Mouse (Mus musculus) adrenal gland, postnatal 25 days (tissue): ENCODE measurements around the gene Wfdc3. TPM values are rescaled to one million over a fixed set of nuclear protein-coding genes. Genes with fewer than 3 reads are reported as not detected.
A peak's percentile ranks its signal among the peaks of the same experiment; 100 is the strongest.
"Not testable (repeated sequence)": the region's sequence is repeated elsewhere in the genome, so short reads cannot be mapped to it uniquely, and the experiment has no call there.

Experiments used
- DNase-seq: peaks from one replicate; pipeline ENCODE4 v3.0.0; 2021; ENCODE audit warnings: mixed read lengths
- total RNA-seq: library from RNA; stranded (reverse); gene quantifications from 2 replicates; pipeline ENCODE4 v1.2.3, GENCODE M21; 2021

The Wfdc3 gene
- total RNA-seq, 1 experiment from 2014 or later = 0.39 TPM

DNA sequence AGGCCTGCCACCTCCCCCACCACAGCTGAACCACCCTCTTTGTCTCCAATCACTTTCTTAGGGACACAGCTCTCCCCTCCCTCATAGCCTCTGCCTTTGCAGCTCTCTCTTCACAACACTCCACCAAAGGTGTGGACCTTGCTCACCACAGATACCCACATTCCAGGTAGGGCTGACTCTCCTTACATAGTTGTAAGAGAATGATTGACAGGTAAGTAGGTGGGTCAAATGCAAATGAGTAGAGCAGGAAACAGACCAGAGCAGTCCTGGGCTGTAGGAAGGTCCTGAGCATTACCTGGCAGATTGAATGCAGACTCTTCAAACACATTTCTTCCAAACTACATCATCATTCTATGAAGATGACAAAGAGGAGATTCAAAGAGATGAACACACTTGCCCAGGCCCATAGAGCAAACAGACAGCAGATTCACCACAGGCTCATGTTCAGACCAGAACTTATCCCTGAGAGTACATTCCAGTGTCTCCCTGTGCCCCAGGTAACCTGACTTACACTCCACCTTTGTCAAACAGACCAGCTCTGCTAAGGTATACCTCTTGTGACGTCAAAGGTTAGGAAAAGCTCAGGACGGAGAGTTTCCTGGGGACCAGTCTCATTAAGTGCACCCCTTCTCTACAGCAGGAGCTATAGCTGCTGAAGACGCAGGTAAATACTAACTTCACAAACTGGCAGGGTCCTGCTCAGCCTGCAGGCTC lies 8.2 kb downstream of the Wfdc3 start:
- no peak for DNase-seq

DNA sequence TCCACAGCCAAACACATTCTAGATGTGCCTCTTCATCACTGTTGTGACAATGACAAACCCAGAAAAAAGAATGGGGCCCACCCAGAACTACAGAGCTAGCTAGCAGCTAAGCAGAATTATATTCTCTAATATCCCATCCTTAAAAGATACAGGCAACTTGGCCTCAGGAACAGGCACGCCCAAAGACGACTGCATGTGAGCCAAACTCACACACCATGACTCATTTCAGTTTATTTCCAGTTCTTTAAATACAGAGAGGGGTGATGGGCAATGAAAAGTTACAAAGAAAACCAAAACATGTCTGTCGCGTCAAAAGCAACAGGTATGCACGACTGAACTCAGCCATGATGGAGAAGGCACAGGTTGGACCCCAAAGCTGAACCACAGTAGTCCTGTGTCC lies 10.3 kb downstream of the Wfdc3 start:
- no peak for DNase-seq

DNA sequence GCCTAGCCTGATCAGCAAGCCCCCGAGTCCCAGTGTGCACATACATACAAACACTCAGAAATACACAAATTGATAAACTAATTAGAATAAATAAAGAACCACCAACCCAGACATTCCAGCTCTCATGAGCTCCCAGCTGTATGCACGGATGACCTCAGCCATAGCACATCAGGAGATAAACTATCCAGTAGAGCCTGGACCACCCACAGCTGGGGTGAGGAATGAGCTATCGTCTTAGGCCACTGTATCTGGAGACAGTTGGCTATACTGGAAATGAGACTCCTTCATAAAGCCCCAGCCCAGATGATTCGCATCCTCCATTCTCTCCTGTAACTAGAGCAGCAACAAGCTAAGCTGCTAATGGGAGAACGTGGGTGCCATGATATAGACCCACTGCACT lies 10.9 kb downstream of the Wfdc3 start:
- DNase-seq = no peak

DNA sequence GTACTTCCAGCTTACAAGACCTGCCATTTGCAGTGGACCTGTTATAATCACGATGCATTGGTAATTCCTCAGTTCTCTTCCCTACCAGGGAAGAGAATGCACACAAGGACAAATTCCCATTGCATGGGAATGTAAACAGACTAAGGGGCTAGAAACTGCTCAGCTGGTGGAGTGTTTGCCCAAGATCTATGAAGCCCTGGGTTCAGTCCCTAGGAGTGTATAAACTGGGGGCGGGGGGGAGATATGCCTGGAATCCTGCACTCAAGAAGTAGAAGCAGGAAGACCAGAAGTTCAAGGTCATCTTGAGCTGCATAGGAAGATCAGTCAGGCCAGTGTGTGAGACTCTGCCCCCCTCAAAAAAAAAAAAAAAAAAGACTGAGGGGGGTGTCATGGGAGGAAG lies 12.5 kb downstream of the Wfdc3 start:
- DNase-seq = no peak

DNA sequence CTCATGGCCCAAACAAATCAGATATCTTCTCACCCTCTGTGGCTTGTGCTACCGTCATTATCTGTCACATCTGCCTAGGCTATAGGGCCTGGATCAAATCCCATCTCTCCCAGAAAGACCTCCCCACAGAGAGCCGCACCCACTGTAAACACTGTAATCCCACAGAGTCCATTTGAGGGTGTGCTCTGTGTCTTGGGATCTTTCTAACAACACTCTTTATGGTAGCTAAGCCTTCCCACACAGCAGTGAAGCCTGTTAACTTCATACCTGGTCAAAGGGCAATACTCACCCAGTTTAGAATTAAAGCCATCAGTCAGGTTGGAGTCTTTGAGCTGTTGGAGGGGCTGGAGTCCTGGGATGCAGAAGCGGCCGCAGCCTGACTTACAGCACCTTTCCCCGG lies 14.0 kb downstream of the Wfdc3 start:
- DNase-seq = no peak

DNA sequence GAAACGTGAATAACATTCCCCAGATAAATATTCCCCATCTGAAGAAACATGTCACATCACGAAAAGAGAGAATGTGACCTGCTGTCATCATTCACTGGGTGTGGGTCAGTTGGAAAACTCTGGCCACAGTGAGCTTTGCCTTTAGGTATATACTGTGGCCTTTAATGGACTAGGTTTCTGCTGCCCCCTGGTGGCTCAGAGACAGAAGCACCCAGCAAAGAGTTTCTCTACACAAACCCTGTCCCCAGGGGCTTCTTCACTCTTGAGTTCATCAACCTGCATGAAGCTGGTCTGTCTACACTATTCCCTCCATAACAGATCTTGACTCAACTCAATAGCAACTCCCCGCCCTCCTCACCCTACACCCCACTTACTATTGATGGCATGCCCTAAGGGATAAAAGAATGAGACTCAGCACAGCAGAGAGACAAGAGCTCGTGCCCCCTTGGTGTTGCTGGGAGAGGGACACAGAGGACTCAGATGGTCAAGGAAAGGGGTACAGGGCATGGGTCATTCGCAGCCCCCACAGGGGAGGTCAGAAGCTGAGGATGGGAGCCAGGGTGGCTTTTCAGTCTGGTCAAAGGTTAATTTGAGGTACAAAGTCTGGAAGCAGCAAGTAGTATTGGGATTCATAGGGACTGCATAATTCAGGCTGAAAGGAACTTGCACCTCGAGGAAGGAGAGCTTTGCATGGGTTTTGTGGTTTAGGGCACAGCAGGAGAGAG lies 19.7 kb downstream of the Wfdc3 start:
- peak; percentile 68 for DNase-seq

DNA sequence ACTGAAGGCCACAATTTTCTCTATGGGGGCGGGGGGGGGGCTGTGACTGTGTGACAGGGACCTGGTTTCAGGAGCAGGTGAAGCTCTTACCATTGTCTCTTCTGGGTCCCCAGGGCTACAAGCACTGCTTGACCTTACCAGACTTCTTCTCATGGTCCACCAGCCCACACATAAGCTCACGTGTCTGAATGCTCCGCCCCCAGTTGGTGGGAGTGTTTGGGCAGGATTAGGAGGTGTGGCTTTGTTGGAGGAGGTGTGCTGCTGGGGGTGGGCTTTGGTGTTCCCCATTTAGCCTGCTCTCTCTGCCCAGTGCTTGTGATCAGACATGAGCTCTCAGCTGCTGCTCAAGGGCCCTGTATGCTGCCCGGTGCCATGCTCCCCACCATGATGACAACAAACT lies 22.5 kb downstream of the Wfdc3 start:
- no peak for DNase-seq

DNA sequence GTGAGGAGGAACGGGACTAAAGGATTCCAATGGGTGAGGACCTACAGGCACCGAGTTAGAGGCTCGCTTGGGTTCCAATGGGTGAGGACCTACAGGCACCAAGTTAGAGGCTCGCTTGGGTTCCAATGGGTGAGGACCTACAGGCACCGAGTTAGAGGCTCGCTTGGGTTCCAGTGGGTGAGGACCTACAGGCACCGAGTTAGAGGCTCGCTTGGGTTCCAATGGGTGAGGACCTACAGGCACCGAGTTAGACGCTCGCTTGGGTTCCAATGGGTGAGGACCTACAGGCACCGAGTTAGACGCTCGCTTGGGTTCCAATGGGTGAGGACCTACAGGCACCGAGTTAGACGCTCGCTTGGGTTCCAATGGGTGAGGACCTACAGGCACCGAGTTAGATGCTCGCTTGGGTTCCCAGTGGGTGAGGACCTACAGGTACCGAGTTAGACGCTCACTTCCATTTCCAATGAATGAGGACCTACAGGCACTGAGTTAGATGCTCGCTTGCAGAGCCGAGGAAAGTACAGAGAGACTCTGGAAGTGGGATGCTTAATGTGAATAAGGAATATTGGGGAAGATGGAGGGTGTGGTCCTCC lies 29.4 kb downstream of the Wfdc3 start:
- not testable (repeated sequence) for DNase-seq

DNA sequence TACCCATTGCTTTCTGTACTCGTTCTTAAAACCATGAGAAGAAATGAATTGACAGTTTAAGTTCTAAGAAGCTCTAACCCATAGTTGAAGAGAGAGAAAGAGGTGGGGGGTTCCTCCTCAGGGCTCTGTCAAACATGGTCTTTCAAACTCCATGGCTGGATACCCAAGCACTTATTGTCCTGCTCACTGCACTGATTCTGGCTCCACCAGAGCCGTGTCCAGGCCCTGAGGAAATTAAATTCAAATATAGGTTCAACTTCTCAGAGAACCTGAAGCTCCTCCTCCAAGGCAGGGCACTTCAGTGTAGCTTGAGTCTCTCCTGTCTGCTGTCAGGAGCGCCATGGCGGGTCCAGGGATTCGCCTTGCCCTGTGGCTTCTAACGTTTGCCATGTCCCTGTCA lies 30.7 kb downstream of the Wfdc3 start, which contains the start of gene Spint5:
Spint5 (plus strand) TSS at position 301 of the 400 bp plus-strand sequence.
- DNase-seq = no peak

DNA sequence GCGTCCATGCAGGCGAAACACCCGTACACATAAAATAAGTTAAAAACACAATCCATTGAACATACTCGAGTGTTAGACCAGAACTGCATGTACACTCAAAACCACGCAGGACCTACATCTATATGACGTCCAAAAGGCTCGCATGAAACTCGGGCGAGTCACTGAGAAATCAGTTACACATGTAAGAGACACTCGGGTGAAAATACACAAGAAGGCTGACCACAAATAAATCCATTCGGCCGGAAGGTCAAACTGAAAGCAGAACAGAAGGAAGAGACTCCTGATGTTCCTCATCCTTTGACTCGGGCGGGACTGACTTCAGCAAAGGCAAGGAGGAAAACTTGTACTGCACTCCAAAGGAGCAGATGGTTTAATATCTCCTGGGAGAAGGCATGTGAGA lies 39.7 kb downstream of the Wfdc3 start:
- no peak for DNase-seq

DNA sequence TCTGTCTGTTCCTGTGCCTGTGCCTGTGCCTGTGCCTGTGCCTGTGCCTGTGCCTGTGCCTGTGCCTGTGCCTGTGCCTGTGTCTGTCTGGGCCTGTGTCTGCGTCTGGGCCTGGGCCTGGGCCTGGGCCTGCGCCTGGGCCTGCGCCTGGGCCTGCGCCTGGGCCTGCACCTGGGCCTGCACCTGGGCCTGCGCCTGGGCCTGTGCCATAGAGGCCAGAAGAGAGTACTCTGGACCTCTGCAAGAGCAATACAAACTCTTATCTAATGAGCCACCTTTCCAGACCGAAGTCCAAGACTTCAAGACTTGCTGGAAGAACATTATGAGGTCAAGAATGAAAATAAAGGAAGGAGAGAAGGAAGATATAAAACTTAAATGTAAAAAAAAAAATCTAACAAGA lies 40.4 kb downstream of the Wfdc3 start:
- no peak for DNase-seq

DNA sequence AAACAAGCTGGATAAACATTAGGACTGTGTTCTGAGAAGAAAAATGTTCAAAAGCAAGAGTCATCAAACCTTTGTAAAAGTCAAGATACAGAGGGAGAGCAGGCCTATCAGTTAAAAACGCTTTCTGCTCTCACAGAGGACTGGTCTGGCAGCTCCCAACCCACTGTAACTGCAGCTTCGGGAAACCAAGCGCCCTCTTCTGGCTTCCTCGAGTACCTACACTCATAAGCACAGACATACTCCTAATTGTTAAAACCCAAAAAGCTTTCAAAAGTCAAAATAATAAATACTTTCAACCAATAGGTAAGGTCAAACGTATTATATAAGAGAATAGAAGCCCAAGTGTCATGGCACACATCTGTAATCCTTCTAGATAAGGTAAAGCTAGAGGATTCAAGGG lies 41.5 kb downstream of the Wfdc3 start:
- DNase-seq = no peak

DNA sequence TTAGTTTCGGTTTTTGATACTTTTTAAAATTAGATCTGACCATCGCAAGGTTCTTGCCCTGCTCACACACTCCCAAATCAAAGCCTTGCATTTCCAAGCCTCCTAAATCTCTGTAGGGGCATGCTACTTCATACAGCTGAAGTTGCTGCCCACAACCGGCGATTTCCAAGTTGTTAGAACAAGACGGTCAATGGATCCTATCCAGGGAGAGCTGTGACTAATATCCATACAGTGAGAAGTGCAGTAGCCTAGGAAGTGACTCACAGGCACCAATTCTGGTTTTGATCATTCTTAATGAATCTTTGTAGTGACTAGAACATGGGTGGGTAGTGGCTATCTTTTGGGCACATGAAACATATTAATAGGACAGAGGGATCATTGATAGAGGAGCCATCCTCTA lies 44.0 kb downstream of the Wfdc3 start:
- no peak for DNase-seq

DNA sequence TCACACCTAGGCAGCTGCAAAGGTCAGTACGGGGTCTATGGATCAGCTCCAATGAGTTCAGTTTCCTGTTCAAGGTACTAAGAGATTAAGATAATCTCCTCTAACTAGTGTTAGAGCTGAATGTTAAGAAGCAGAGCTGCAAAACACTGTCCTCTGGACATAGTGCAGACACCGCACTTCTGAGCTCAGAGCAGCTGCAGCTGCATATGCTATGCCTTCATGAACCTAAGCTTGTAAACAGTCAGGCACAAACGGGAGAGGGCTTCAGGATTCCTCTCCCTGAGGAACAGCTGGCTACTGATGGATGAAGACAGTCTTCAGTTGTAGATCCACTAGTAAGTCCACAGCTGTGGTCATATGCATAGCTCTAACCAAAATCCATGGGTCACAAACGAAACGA lies 44.8 kb downstream of the Wfdc3 start:
- DNase-seq = no peak

DNA sequence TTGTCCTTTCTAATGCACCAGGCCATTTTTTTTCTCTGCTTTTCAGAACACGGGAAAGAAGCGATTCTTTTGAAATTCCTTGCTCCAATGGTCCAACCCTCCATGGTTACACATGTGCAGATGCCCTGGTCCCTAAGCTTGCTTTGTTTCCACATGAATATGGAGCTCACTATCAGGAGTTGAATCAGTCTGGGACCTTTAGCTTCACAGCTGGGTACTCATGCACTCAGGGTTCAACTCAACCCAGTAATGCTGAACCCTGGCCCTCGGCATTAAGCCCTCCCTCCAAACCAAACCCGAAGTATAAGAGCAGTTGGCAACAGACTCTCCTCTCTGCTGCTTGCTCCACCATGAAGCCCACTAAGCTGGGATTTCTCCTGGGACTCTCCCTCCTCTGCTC lies 47.5 kb downstream of the Wfdc3 start, which contains the start of gene Spint4:
Spint4 (plus strand) TSS at position 301 of the 400 bp plus-strand sequence.
- no peak for DNase-seq

DNA sequence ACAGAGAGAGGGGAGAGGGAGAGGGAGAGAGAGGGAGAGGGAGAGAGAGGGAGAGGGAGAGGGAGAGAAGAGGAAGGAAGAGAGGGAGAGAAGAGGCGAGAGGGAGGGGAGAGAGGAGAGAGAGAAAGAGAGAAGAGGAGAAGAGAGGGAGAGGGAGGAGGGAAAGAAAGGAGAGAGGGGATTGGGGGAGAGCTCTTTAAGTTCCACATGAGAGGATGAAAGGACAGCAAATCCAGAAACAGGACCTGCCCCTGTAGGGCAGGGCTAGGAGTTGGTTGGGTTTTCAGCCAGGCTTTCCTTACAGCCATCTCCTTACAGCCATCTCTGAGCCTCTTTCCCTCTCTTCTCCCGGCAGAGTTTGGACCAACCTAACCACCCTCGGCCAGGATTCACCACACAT lies 60.9 kb downstream of the Wfdc3 start, which contains the start of gene Wfdc13:
Wfdc13 (plus strand) TSS at position 301 of the 400 bp plus-strand sequence.
- no peak for DNase-seq

Other genes starting within 250 kb of the Wfdc3 start
- gene Pigt, start 248.4 kb downstream of the Wfdc3 start, total RNA-seq = 98.3 and 99.7 TPM in 2 replicates
- not detected in 2 replicates for gene Wfdc2, start 183.5 kb downstream of the Wfdc3 start, total RNA-seq
- not detected in 2 replicates for gene Spint3, start 172.5 kb downstream of the Wfdc3 start, total RNA-seq
- 0.58 TPM in 1 of 2 replicates, not detected in the other for gene Wfdc6a, start 160.5 kb downstream of the Wfdc3 start, total RNA-seq
- gene Eppin, start 152.3 kb downstream of the Wfdc3 start, total RNA-seq = not detected in 2 replicates
- gene Wfdc6b, start 132.4 kb downstream of the Wfdc3 start, total RNA-seq = not detected in 2 replicates
- not detected in 2 replicates for gene Wfdc8, start 132.3 kb downstream of the Wfdc3 start, total RNA-seq
- gene Wfdc16, start 107.1 kb downstream of the Wfdc3 start, total RNA-seq = not detected in 2 replicates
- gene Wfdc10, start 89.9 kb downstream of the Wfdc3 start, total RNA-seq = not detected in 2 replicates
- not detected in 2 replicates for gene Wfdc9, start 89.3 kb downstream of the Wfdc3 start, total RNA-seq
- gene Wfdc11, start 71.8 kb downstream of the Wfdc3 start, total RNA-seq = not detected in 2 replicates
- gene Wfdc13, start 60.8 kb downstream of the Wfdc3 start, total RNA-seq = not detected in 2 replicates
- not detected in 2 replicates for gene Spint4, start 47.4 kb downstream of the Wfdc3 start, total RNA-seq
- gene Spint5, start 30.6 kb downstream of the Wfdc3 start, total RNA-seq = not detected in 2 replicates
- 43.5 and 45.3 TPM in 2 replicates for gene Dnttip1, start 52 bp upstream of the Wfdc3 start, total RNA-seq
- 9.9 and 14.1 TPM in 2 replicates for gene Ube2c, start 24.0 kb upstream of the Wfdc3 start, total RNA-seq
- gene Tnnc2, start 34.0 kb upstream of the Wfdc3 start, total RNA-seq = not detected in 2 replicates
- gene Snx21, start 39.9 kb upstream of the Wfdc3 start, total RNA-seq = 36.6 and 50.0 TPM in 2 replicates
- 28.9 and 36.0 TPM in 2 replicates for gene Acot8, start 59.0 kb upstream of the Wfdc3 start, total RNA-seq
- gene Zswim3, start 59.2 kb upstream of the Wfdc3 start, total RNA-seq = 4.3 and 5.5 TPM in 2 replicates
- 11.9 and 14.2 TPM in 2 replicates for gene Zswim1, start 76.8 kb upstream of the Wfdc3 start, total RNA-seq
- not detected in 2 replicates for gene Spata25, start 82.6 kb upstream of the Wfdc3 start, total RNA-seq
- 108 and 121 TPM in 2 replicates for gene Ctsa, start 86.9 kb upstream of the Wfdc3 start, total RNA-seq
- gene Neurl2, start 87.5 kb upstream of the Wfdc3 start, total RNA-seq = 1.3 and 2.2 TPM in 2 replicates
- 12.7 and 16.2 TPM in 2 replicates for gene Pltp, start 111.8 kb upstream of the Wfdc3 start, total RNA-seq
- 46.6 and 60.9 TPM in 2 replicates for gene Pcif1, start 133.4 kb upstream of the Wfdc3 start, total RNA-seq
- gene Zfp335, start 165.8 kb upstream of the Wfdc3 start, total RNA-seq = 21.2 and 23.9 TPM in 2 replicates
- gene Mmp9, start 194.8 kb upstream of the Wfdc3 start, total RNA-seq = 0.33 and 0.43 TPM in 2 replicates
- 7.2 and 10.6 TPM in 2 replicates for gene Slc12a5, start 214.9 kb upstream of the Wfdc3 start, total RNA-seq